In genomic region chr9:56501721-56502542, GRCm38 (mm10) we compare ENCODE assay signal across 8 mouse cellular contexts.
DNase-seq lines count a peak whose midpoint lies in the region; ATAC-seq and TF ChIP-seq lines count a peak whose summit lies in the region.

No protein-coding gene starts in this region.

- TF ChIP-seq CTCF in liver, adult 2 months (IDR thresholded peaks at IDR 0.05; ENCODE audit: low read depth, low read length), result no peak
- no peak for TF ChIP-seq CTCF in kidney, postnatal 0 days (IDR thresholded peaks at IDR 0.05; ENCODE audit: low read depth)

- no peak for TF ChIP-seq POLR2A in liver, adult 2 months (IDR thresholded peaks at IDR 0.05; ENCODE audit: extremely low read depth, insufficient read depth, low read length)

- H3K36me3 ChIP-seq in liver, adult 2 months (ENCODE audit: control insufficient read depth, insufficient read depth, low read length), result peaks cover under 1% of the 10 kb centered on the region; the same call in 1 of the 2 replicates
- H3K36me3 ChIP-seq in liver, embryonic 11.5 days (ENCODE audit: control insufficient read depth, insufficient read depth, low read length), result no peaks in the 10 kb centered on the region
- H3K36me3 ChIP-seq in forebrain, embryonic 14.5 days (ENCODE audit: control insufficient read depth, insufficient read depth, low read length), result no peaks in the 10 kb centered on the region
- no peaks in the 10 kb centered on the region for H3K36me3 ChIP-seq in kidney, postnatal 0 days (ENCODE audit: insufficient read depth, low read length)

- H3K4me2 ChIP-seq in liver, embryonic 11.5 days, result no peak overlapping the region
- peak overlapping the region; percentile 25; the same call in 1 of the 2 replicates for H3K4me2 ChIP-seq in forebrain, embryonic 14.5 days (ENCODE audit: low read length)
- H3K4me2 ChIP-seq in kidney, postnatal 0 days (ENCODE audit: low read length), result peak overlapping the region; percentile 30

- H3K79me2 ChIP-seq in liver, adult 2 months (ENCODE audit: control insufficient read depth, insufficient read depth, low read length), result no peaks in the 10 kb centered on the region

- DNase-seq in liver, adult 2 months (ENCODE audit: extremely low read depth, low read depth, low spot score), result peak; percentile 51
- DNase-seq in liver, embryonic 11.5 days (ENCODE audit: low spot score), result no peak
- DNase-seq in forebrain, embryonic 14.5 days (ENCODE audit: low spot score), result no peak
- DNase-seq in kidney, postnatal 0 days (ENCODE audit: low spot score), result peak; percentile 80
- DNase-seq in retina, embryonic 14.5 days (ENCODE audit: low spot score), result peak; percentile 38
- DNase-seq in spleen, postnatal 10 days (ENCODE audit: low spot score in 2 of 2), result no peak

- no peaks in the 10 kb centered on the region for H3K27me3 ChIP-seq in liver, adult 2 months (ENCODE audit: control insufficient read depth, insufficient read depth, low read length)
- H3K27me3 ChIP-seq in liver, embryonic 11.5 days (replicated peaks; ENCODE audit: control insufficient read depth, insufficient read depth, low read length), result no peaks in the 10 kb centered on the region
- no peaks in the 10 kb centered on the region for H3K27me3 ChIP-seq in forebrain, embryonic 14.5 days (replicated peaks; ENCODE audit: control insufficient read depth, insufficient read depth, low read length)
- H3K27me3 ChIP-seq in kidney, postnatal 0 days (ENCODE audit: insufficient read depth, low read length), result no peaks in the 10 kb centered on the region

- no peaks in the 10 kb centered on the region for H3K9me3 ChIP-seq in liver, embryonic 11.5 days (ENCODE audit: control insufficient read depth, low read length)
- H3K9me3 ChIP-seq in forebrain, embryonic 14.5 days (replicated peaks; ENCODE audit: control insufficient read depth, low read length), result no peaks in the 10 kb centered on the region
- H3K9me3 ChIP-seq in kidney, postnatal 0 days (replicated peaks; ENCODE audit: low read length), result no peaks in the 10 kb centered on the region

- WGBS in liver, adult 2 months, result 55% methylated on average over 10 of the region's 10 CpGs
- 69% methylated on average over 10 of the region's 10 CpGs for WGBS in liver, embryonic 11.5 days
- 40% methylated on average over 10 of the region's 10 CpGs for WGBS in forebrain, embryonic 14.5 days
- WGBS in kidney, postnatal 0 days, result 17% methylated on average over 10 of the region's 10 CpGs

- no peak overlapping the region for H3K4me3 ChIP-seq in liver, adult 2 months (ENCODE audit: insufficient read depth, low read depth, low read length)
- H3K4me3 ChIP-seq in liver, embryonic 11.5 days (ENCODE audit: low read depth, low read length), result no peak overlapping the region
- no peak overlapping the region for H3K4me3 ChIP-seq in forebrain, embryonic 14.5 days (ENCODE audit: low read depth, low read length)
- H3K4me3 ChIP-seq in kidney, postnatal 0 days (replicated peaks; ENCODE audit: low read depth, low read length), result no peak overlapping the region

- peak overlapping the region; percentile 62 for H3K27ac ChIP-seq in liver, adult 2 months (replicated peaks; ENCODE audit: insufficient read depth, low read depth, low read length)
- H3K27ac ChIP-seq in liver, embryonic 11.5 days (ENCODE audit: low read depth, low read length), result no peak overlapping the region
- H3K27ac ChIP-seq in forebrain, embryonic 14.5 days (ENCODE audit: low read depth, low read length), result no peak overlapping the region
- peak overlapping the region; percentile 80 for H3K27ac ChIP-seq in kidney, postnatal 0 days

- peaks cover 11% of the 10 kb centered on the region for H3K4me1 ChIP-seq in liver, adult 2 months (ENCODE audit: control insufficient read depth, insufficient read depth, low read length)
- H3K4me1 ChIP-seq in liver, embryonic 11.5 days (replicated peaks; ENCODE audit: control insufficient read depth, insufficient read depth, low read length), result peaks cover 13% of the 10 kb centered on the region; the same call in 1 of the 2 replicates
- H3K4me1 ChIP-seq in forebrain, embryonic 14.5 days (ENCODE audit: control insufficient read depth, insufficient read depth, low read length), result peaks cover 5% of the 10 kb centered on the region
- peaks cover 60% of the 10 kb centered on the region for H3K4me1 ChIP-seq in kidney, postnatal 0 days (replicated peaks; ENCODE audit: insufficient read depth, low read length)

- ATAC-seq in liver, embryonic 11.5 days (replicated peaks; ENCODE audit: low FRiP score), result no peak
- no peak for ATAC-seq in forebrain, embryonic 14.5 days
- ATAC-seq in kidney, postnatal 0 days (replicated peaks; ENCODE audit: low FRiP score, low read depth), result no peak
- ATAC-seq in frontal cortex, adult (ENCODE audit: low TSS enrichment), result no peak
- no peak for ATAC-seq in monocyte, adult 5-6 weeks (replicated peaks; ENCODE audit: insufficient number of reproducible peaks, low FRiP score, low TSS enrichment, poor library complexity, severe bottlenecking)

- no peak overlapping the region for H3K9ac ChIP-seq in liver, adult 2 months (ENCODE audit: low read depth, low read length)
- H3K9ac ChIP-seq in liver, embryonic 11.5 days (ENCODE audit: low read depth, low read length), result no peak overlapping the region
- peak overlapping the region; percentile 35; the same call in 1 of the 2 replicates for H3K9ac ChIP-seq in forebrain, embryonic 14.5 days (ENCODE audit: low read length)
- no peak overlapping the region for H3K9ac ChIP-seq in kidney, postnatal 0 days (ENCODE audit: low read depth, low read length)

Comparison
In these comparisons a context has a peak if more than half of its experiments do, and no peak if none do; other contexts are left out.
1. DNase-seq: peak in liver, adult 2 months (single experiment), kidney, postnatal 0 days (single experiment) and retina, embryonic 14.5 days (single experiment); none in liver, embryonic 11.5 days (single experiment), forebrain, embryonic 14.5 days (single experiment) and spleen, postnatal 10 days (0 of 2).
2. H3K27ac ChIP-seq: peak in liver, adult 2 months (single experiment) and kidney, postnatal 0 days (single experiment); none in liver, embryonic 11.5 days (single experiment) and forebrain, embryonic 14.5 days (single experiment).